Mouse (Mus musculus): ENCODE measurements around the gene Kbtbd6.
"Not testable (repeated sequence)": the region's sequence is repeated elsewhere in the genome, so short reads cannot be mapped to it uniquely, and the experiment has no call there.

Gene Kbtbd6

GRCm38 (mm10) chr14:79451681-79452590 lies at the start of gene Kbtbd6:
TSS of gene Kbtbd6 (plus strand) at chr14:79451835.
- CTCF ChIA-PET, result not testable (repeated sequence)

GRCm38 (mm10) chr14:79407641-79408040 lies 44.0 kb upstream of the Kbtbd6 start:
- CTCF ChIA-PET, result interaction anchor here (0.5 to 0.8 kb wide), 2 partner anchors 37 to 217 kb away, joined by 3 read pairs; no protein-coding TSS in a partner anchor

GRCm38 (mm10) chr14:79409278-79409830 lies 42.3 kb upstream of the Kbtbd6 start:
- CTCF ChIA-PET, result no interaction called here

GRCm38 (mm10) chr14:79410662-79411061 lies 41.0 kb upstream of the Kbtbd6 start:
- CTCF ChIA-PET, result no interaction called here

- CTCF ChIA-PET, result no interaction called here
These were observed 38.5 kb upstream of the Kbtbd6 start for GRCm38 (mm10) chr14:79413121-79413520.

GRCm38 (mm10) chr14:79420083-79420685 lies 31.5 kb upstream of the Kbtbd6 start:
- CTCF ChIA-PET, result no interaction called here

GRCm38 (mm10) chr14:79425979-79426729 lies 25.5 kb upstream of the Kbtbd6 start, which contains the start of gene Kbtbd7:
TSS of gene Kbtbd7 (plus strand) at chr14:79426511.
- CTCF ChIA-PET, result interaction anchor here (1.0 kb wide), 1 partner anchor 88 kb away, joined by 4 read pairs; no protein-coding TSS in a partner anchor

- CTCF ChIA-PET, result not testable (repeated sequence)
These were observed 24.8 kb upstream of the Kbtbd6 start for GRCm38 (mm10) chr14:79426730-79427365.

- CTCF ChIA-PET, result no interaction called here
These were observed 17.6 kb upstream of the Kbtbd6 start for GRCm38 (mm10) chr14:79434068-79434467.

GRCm38 (mm10) chr14:79440655-79441054 lies 11.0 kb upstream of the Kbtbd6 start:
- CTCF ChIA-PET, result interaction anchor here (0.6 kb wide), 1 partner anchor 26 kb away, joined by 3 read pairs; no protein-coding TSS in a partner anchor

GRCm38 (mm10) chr14:79441441-79441840 lies 10.2 kb upstream of the Kbtbd6 start:
- CTCF ChIA-PET, result no interaction called here

- CTCF ChIA-PET, result no interaction called here
These were observed 7.0 kb upstream of the Kbtbd6 start for GRCm38 (mm10) chr14:79444601-79445000.

- CTCF ChIA-PET, result no interaction called here
These were observed 6.5 kb upstream of the Kbtbd6 start for GRCm38 (mm10) chr14:79445055-79445620.

- CTCF ChIA-PET, result not testable (repeated sequence)
These were observed 928 bp downstream of the Kbtbd6 start for GRCm38 (mm10) chr14:79452591-79452934.

- CTCF ChIA-PET, result no interaction called here
These were observed 8.8 kb downstream of the Kbtbd6 start for GRCm38 (mm10) chr14:79460401-79460800.

- CTCF ChIA-PET, result no interaction called here
These were observed 9.4 kb downstream of the Kbtbd6 start for GRCm38 (mm10) chr14:79460988-79461387.

- CTCF ChIA-PET, result no interaction called here
These were observed 14.0 kb downstream of the Kbtbd6 start for GRCm38 (mm10) chr14:79465623-79466022.

- CTCF ChIA-PET, result no interaction called here
These were observed 16.0 kb downstream of the Kbtbd6 start for GRCm38 (mm10) chr14:79467621-79468020.

- CTCF ChIA-PET, result no interaction called here
These were observed 21.7 kb downstream of the Kbtbd6 start for GRCm38 (mm10) chr14:79473384-79473783.

GRCm38 (mm10) chr14:79480624-79481338 lies 29.1 kb downstream of the Kbtbd6 start, which contains the start of gene Elf1:
TSS of gene Elf1 (plus strand) at chr14:79481194.
- CTCF ChIA-PET, result interaction anchor here (1.1 kb wide), 1 partner anchor 87 kb away, joined by 5 read pairs; no protein-coding TSS in a partner anchor

All from spleen, embryonic (tissue).